ENCODE assay signal across 12 mouse cellular contexts in genomic region chr6:87578247-87578646, GRCm38 (mm10). TPM values are rescaled to one million over a fixed set of nuclear protein-coding genes. Genes with fewer than 3 reads are reported as not detected.
DNase-seq lines count a peak whose midpoint lies in the region; ATAC-seq and TF ChIP-seq lines count a peak whose summit lies in the region.
"Had no signal": no experiment of that assay in that cellular context is flagged by ENCODE, and none has a peak within 500 bp of the region (broad histone marks: within the 10 kb centered on the region; RNA-seq: fewer than 3 reads in every experiment).

No protein-coding gene starts in this region.

- intact Hi-C loops in gastrocnemius, adult 2 months (cut with DNase I) = no loop called here

- H3K9me3 ChIP-seq in neural tube, embryonic 11.5 days (ENCODE audit: control insufficient read depth, low read length) = no peaks in the 10 kb centered on the region
- H3K9me3 ChIP-seq: limb, embryonic 15.5 days had no signal

- no peak overlapping the region for H3K27ac ChIP-seq in gastrocnemius, adult 2 months
- H3K27ac ChIP-seq in neural tube, embryonic 11.5 days (ENCODE audit: low read depth, low read length) = no peak overlapping the region
- H3K27ac ChIP-seq: limb, embryonic 15.5 days had no signal

- no peak for ATAC-seq in neural tube, embryonic 11.5 days (ENCODE audit: insufficient read depth, low FRiP score, low TSS enrichment)
- ATAC-seq: inflammation-experienced regulatory T-cells, adult 6 months had no signal

- DNase-seq in gastrocnemius, adult 2 months = no peak
- no peak for DNase-seq in gastrocnemius, postnatal 25 days
- DNase-seq in layer of hippocampus, adult 11-12 months (ENCODE audit: low spot score) = peak; percentile 7
- DNase-seq in layer of hippocampus, adult 18-20 months (ENCODE audit: low spot score in 2 of 2) = no peak
- DNase-seq in neural tube, embryonic 11.5 days (ENCODE audit: low spot score) = peak; percentile 36
- no peak for DNase-seq in neural tube, embryonic 10.5 days (ENCODE audit: extremely low spot score, low spot score)
- peak; percentile 28 for DNase-seq in retina, postnatal 1 day
- DNase-seq in thymus, postnatal 4 days = no peak
- DNase-seq: cerebellum, adult 11 months; right cerebral cortex, postnatal 14 days had no signal

- H3K27me3 ChIP-seq in neural tube, embryonic 11.5 days (ENCODE audit: control insufficient read depth, insufficient read depth, low read length) = no peaks in the 10 kb centered on the region
- H3K27me3 ChIP-seq: limb, embryonic 15.5 days had no signal

- TF ChIP-seq CTCF in gastrocnemius, adult 2 months (IDR thresholded peaks at IDR 0.05) = peak; percentile 21; the same call in 1 of the 2 replicates

- no peak overlapping the region for H3K4me3 ChIP-seq in gastrocnemius, adult 2 months
- H3K4me3 ChIP-seq in neural tube, embryonic 11.5 days (ENCODE audit: low read depth, low read length) = no peak overlapping the region
- H3K4me3 ChIP-seq: limb, embryonic 15.5 days had no signal

- no peaks in the 10 kb centered on the region for H3K36me3 ChIP-seq in neural tube, embryonic 11.5 days (ENCODE audit: control insufficient read depth, insufficient read depth, low read length)
- H3K36me3 ChIP-seq: limb, embryonic 15.5 days had no signal

- no peak overlapping the region for H3K4me2 ChIP-seq in neural tube, embryonic 11.5 days (ENCODE audit: low read depth)
- H3K4me2 ChIP-seq: limb, embryonic 15.5 days had no signal

- H3K4me1 ChIP-seq in neural tube, embryonic 11.5 days (ENCODE audit: control insufficient read depth, insufficient read depth, low read length) = no peaks in the 10 kb centered on the region

- 34% methylated on average over 9 of the region's 9 CpGs for WGBS in neural tube, embryonic 11.5 days

- H3K9ac ChIP-seq in neural tube, embryonic 11.5 days (ENCODE audit: low read length) = no peak overlapping the region
- H3K9ac ChIP-seq: limb, embryonic 15.5 days had no signal

RNA-seq across cellular contexts. Expression of gene Prokr1, which starts 12.3 kb away (rescaled TPM):
- total RNA-seq in gastrocnemius, adult 2 months (2021) = 1 to 10 TPM; 2.1 to 2.7 TPM
- total RNA-seq in gastrocnemius, postnatal 25 days (2021) = 1 to 10 TPM; 2.1 to 2.3 TPM
- under 1 TPM in 1 of 2 experiments, not detected in 1; 0.12 TPM for total RNA-seq in layer of hippocampus, adult 18-20 months (2021)
- polyA plus RNA-seq in neural tube, embryonic 11.5 days (2014; fragmentation: Nextera tagmentation; extraction: Ambion mirVana) = 3.4 and 3.6 TPM in 2 replicates
- polyA plus RNA-seq: inflammation-experienced regulatory T-cells, adult 6 months had no signal

RNA-seq across cellular contexts. Expression of gene Arhgap25, which starts 45.2 kb away (rescaled TPM):
- total RNA-seq in gastrocnemius, adult 2 months (2021) = 1 to 10 TPM in 1 of 2 experiments, under 1 TPM in 1; 0.69 to 1.3 TPM
- total RNA-seq in gastrocnemius, postnatal 25 days (2021) = 1 to 10 TPM in 1 of 2 experiments, under 1 TPM in 1; 0.82 to 1.3 TPM
- 1 to 10 TPM; 1.7 to 2.9 TPM for total RNA-seq in layer of hippocampus, adult 18-20 months (2021)
- polyA plus RNA-seq in neural tube, embryonic 11.5 days (2014; fragmentation: Nextera tagmentation; extraction: Ambion mirVana) = 2.5 and 3.4 TPM in 2 replicates

Comparison
In these comparisons a context has a peak if more than half of its experiments do, and no peak if none do; other contexts are left out.
1. DNase-seq: peak in layer of hippocampus, adult 11-12 months (single experiment), neural tube, embryonic 11.5 days (single experiment) and retina, postnatal 1 day (single experiment); none in gastrocnemius, adult 2 months (single experiment), gastrocnemius, postnatal 25 days (single experiment), layer of hippocampus, adult 18-20 months (0 of 2), neural tube, embryonic 10.5 days (single experiment) and thymus, postnatal 4 days (single experiment).